Mouse (Mus musculus): Measurements from ENCODE around the gene Sept9. TPM values are rescaled to one million over a fixed set of nuclear protein-coding genes. Genes with fewer than 3 reads are reported as not detected.

Gene Sept9
- total RNA-seq, 2 experiments from 2014 or later, result 114 to 119 TPM

DNA sequence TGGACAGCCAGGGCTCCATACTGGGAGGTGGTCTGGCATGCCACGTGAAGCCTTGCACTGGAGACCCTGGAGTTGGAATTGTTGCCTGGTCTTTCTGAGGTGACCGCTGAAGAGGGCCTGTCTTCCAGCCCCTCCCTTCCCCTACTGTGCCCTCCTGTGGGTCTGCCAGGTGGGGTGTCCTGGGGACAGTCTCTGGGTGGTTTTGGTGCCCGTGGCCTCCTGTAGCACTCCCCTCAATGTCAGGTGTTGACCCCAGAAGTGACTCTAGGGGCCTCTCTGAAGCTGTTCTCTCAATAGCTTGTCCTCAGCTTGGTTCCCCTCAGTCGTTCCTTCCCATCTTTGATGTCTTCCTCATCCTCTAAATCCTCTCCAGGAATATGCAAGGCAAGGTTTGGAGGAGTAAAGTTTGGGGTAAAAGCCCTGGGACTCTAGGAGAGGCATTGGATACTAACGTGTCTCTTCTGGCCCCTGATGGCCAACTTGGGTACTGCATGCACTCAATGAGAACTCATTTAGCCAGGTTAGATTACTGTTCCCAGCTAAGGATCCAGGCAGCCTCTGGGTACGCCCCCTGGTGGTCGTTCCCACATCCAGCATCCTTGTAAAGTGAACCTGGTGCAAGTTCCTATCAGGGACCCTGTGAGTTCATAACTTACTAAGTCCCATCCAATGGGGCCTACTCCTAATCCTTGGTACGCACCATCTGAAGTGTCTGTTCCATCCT lies 158.6 kb downstream of the Sept9 start:
- DNase-seq (ENCODE audit: extremely low spot score in 1 of 2, low spot score in 1 of 2), result peak; percentile 82 to 99

DNA sequence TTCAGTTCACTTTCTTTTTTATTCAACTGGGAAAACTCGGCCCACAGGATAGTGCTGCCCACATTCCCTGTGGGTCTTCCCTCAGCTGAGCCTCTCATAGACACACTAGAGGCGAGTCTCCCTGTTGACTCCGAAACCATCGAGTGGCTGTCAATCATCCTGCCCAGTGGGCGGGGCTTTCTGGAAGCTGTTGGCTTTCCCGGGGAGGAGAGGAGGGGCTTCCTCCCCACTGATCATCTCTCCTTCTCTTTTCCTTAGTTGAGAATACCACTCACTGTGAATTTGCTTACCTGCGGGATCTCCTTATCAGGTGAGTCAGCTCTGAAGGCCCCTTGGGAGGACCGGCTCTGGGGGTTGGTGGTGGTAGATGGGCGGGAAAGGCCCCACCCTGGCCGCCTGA lies 159.7 kb downstream of the Sept9 start:
- no peak for DNase-seq (ENCODE audit: extremely low spot score in 1 of 2, low spot score in 1 of 2)

DNA sequence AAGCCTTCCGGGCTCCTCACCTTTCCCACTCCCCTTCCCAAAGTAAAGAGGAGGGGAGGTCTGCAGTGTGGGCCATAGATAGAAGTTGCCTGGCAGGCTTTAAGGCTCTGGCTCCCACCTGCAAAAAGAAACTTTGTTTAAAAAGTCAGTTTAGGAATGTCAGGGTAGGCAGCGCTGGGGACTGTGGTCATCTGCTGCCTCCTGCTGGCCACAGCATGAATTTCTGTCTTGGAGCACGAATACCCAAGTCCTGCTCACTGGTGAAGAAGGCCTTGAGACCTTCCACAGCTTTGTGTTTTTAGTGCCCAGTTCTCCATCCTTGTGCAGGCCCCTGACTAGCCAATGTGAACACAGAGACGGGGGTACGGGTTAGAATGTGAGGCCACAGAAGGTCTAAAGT lies 160.4 kb downstream of the Sept9 start:
- peak; percentile 42 to 83 for DNase-seq (ENCODE audit: extremely low spot score in 1 of 2, low spot score in 1 of 2)

DNA sequence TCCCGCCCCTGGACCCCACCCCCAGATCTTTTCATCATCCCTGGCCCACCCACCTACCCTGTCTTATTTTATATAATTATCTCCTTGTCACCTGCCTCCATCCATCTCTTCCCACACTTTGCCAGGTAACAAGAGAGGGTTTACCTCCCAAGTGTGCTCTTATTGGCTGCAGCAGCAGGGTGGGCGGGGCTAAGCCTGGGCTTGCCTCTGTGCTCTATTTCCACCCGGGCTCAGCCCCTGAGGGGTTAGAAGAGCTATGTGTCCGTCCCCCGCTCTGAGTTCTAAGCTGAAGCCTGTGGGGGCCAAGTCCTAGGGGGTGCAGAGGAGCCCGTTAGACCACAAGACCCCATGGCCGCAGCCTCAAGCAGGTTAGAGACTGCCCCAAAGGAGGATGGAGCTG lies 161.1 kb downstream of the Sept9 start:
- no peak for DNase-seq (ENCODE audit: extremely low spot score in 1 of 2, low spot score in 1 of 2)

DNA sequence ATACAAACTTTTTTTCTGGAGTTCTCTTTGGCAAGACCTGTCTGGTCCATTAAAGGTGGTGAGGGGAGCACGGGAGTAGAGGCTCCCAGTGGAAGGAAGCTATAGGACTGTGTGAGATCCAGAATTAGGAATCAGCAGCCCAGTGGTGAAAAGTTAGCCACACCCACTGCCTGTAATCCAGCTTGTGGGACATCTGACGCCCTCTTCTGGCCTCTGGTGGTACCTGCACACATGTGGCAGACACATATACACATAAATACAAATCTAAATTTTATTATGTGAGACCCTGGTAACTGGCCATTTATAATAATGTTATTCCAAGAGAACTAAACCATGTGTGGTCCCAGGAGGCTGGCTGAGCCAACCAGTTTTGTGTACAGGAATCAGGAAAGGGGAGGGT lies 162.8 kb downstream of the Sept9 start:
- DNase-seq (ENCODE audit: extremely low spot score in 1 of 2, low spot score in 1 of 2), result no peak

DNA sequence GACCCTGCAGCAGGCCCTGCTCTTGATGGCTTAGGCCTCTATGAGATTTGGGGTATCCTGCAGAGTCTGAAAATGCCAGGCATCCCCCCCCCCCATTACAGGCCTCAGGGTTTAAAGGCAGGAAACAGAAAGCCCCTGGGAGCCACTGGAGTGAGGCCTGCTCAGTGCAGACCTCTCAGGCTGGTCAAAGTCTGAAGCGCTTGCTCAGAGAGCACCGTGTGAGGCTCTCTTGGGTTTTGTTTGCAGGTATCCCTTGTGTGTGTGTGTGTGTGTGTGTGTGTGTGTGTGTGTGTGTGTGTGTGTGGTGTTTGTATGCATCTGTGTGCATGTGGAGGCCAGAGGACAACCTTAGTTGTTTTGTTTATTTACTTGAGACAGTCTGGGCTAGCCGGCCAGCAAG lies 164.5 kb downstream of the Sept9 start:
- no peak for DNase-seq (ENCODE audit: extremely low spot score in 1 of 2, low spot score in 1 of 2)

DNA sequence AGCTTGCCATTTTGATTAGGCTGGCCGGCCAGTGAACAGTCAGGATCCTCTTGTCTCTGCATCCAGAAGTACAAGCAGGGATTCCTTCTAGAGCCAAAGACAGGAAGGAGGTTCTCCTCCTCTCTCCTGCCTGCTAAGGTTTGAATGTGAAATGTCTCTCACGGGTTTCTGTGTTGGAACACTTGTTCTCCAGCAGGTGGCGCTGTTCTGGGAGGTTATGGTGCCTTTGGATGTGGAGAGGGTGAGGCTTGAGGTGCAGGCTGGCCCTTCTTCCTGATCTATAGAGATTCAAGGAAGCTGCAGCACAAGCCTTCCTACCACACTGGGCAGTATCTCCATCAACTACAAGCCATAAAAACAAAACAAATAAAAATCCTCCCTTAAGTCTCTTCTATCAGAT lies 167.0 kb downstream of the Sept9 start:
- peak in 1 of 2 experiments; percentile 53 for DNase-seq (ENCODE audit: extremely low spot score in 1 of 2, low spot score in 1 of 2)

DNA sequence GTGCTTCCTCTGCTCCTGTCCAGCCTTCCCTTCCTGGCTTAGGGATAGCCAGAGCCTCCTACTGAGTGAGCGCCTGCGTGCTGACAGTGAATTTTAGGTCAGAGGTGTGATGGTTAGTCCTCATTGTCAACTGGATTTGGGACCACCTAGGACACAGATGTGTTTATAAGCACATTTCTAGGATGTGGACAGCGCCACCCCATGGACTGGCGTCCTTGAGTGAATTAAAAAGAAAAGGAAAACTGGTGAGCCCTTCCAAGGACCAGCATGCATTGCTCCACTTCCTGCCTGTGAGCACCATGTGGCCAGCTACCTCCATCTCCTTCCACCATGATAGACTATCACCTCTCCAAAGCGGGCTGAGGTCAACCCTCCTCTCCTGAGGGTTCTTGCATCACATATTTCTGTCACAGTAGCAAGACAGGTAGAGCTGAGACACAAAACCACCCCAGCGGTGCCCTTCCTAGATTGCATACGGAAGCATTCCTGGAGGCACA lies 167.4 kb downstream of the Sept9 start:
- DNase-seq (ENCODE audit: extremely low spot score in 1 of 2, low spot score in 1 of 2), result no peak

DNA sequence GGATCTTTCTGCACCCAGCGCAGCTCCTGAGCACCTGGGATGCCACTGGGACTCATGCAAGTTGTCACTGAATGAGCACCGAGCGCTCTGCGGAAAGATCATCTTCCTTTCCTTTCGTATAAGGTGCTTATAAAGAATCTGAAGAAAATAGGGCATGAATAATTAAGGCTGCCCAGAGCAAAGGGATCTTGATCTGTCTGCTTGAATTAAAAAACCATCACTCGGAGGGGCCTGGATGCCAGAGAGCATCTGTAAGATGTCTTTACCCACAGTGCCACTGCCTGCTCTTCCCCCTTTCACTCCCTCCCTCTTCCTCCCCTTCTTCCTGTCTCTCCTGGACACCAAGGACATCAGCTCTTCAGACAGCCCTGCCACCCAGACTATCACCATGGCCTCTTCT lies 168.5 kb downstream of the Sept9 start:
- no peak for DNase-seq (ENCODE audit: extremely low spot score in 1 of 2, low spot score in 1 of 2)

DNA sequence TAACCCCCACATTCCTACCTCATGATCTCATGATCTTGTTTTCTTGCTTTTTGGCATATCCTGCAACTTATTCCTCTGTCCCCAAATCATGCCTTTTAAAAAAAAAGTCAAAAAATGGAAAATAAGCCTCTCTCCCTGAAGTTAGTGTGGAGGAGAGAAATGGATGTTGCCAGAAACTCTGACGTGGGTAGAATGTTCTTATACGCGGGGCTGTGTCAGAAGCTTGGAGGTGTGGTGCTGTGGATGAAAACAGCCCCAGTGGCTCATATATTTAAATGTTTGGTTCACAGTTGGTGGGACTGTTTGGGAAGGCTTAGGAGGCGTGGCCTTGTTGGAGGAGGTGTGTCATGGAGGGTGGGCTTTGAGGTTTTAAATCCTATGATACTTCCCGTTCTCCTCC lies 169.9 kb downstream of the Sept9 start:
- DNase-seq (ENCODE audit: extremely low spot score in 1 of 2, low spot score in 1 of 2), result no peak

DNA sequence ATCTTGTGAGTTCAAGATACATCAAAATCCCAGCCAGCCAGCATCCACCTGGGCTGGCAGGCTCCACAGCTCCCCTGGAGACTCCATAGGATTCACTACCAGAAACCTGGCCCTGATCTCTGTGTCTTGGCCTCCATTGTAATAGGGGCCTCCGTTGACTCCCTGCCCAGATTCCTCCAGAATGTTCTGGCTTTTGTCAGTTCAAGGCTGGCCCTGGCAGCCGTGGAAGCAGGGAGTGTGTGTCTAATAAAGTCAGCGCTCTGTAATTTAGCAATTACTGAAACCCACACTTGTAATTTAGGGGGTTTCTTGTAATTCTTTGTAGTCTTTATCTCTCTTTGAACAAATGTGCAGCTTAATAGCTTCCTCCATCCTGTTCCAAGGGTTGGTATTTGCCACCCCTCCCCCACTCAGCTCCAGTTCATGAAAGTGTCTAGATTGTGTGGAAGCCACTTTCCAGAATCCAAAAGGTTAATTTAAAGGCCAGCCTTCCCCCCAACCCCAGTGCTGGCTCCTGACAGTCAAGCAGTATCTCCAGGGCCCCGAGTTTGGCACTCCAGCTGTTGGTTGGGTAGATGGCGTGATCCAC lies 170.9 kb downstream of the Sept9 start:
- DNase-seq (ENCODE audit: extremely low spot score in 1 of 2, low spot score in 1 of 2), result no peak

DNA sequence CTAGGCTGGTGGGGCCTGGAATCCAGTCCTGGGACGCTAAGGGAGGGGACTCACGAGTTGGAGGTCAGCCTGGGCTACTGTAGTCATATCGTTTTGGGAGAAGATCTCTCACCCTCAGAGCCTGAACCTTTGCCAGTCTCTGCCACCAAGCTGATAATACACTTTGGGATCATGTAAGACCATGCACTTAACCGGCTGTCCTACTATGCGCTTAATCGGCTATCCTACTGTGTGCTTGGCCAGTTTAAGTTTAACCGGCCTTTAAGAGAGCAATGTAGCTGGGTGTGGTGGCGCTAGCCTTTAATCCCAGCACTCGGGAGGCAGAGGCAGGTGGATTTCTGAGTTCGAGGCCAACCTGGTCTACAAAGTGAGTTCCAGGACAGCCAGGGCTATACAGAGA lies 173.1 kb downstream of the Sept9 start:
- no peak for DNase-seq (ENCODE audit: extremely low spot score in 1 of 2, low spot score in 1 of 2)

DNA sequence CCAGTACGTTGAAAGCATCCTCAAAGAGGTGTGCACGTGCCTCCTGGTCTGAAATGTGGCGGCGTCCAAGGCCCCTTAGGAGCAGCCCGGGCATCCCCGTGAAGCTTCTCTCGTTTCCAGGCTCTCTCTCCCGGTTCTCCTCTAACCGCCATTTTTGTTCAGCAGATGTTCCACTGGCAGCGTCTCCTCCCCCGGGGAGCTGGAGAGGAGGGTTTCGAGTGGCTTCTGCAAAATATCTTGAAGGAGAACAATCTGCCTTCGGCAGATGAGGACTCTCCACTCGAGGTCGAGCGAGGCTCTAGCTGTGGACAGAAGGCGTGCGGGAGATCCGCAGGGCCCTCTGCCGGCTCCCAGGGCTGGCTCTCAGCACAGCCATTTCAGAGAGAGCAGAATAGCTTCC lies 173.7 kb downstream of the Sept9 start:
- no peak for DNase-seq (ENCODE audit: extremely low spot score in 1 of 2, low spot score in 1 of 2)

DNA sequence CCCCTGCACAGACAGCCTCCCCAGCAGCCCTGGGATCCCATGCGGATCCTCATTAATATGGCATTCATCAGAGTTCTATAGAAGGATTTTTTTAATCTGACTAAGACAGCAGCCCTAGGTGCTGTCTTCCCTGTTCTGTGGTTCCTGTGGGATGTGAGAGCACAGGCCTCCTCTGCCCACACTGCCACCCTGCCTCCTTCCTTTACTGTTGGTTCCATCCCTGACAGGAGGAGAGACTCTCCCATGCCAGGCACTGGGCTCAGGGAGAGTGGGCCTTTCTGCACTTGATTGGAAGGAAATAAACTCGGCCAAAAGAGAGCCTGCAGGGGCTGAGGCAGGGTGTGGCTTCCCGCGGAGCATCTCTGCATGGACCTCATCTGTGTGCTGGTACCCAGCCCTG lies 174.4 kb downstream of the Sept9 start:
- no peak for DNase-seq (ENCODE audit: extremely low spot score in 1 of 2, low spot score in 1 of 2)

DNA sequence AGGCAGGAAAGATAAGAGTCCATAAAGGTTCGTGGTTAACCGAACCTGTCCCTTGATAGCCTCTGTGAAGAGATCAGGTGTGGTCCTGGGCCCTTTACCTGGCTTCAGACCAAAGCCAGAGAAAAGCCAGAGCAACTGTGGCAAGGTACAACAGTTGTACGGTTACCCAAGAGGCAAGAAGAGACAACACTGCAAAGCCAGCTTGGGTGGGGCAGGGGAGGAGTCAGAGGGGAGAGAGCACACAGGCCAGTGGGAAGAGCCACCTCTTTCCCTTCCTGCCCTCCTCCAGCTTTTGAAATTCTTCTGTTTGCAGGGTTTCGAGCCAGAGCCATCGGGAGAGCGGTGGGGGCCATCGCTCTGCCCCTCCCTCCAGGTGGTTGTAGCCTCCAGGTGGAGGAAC lies 174.8 kb downstream of the Sept9 start:
- no peak for DNase-seq (ENCODE audit: extremely low spot score in 1 of 2, low spot score in 1 of 2)

DNA sequence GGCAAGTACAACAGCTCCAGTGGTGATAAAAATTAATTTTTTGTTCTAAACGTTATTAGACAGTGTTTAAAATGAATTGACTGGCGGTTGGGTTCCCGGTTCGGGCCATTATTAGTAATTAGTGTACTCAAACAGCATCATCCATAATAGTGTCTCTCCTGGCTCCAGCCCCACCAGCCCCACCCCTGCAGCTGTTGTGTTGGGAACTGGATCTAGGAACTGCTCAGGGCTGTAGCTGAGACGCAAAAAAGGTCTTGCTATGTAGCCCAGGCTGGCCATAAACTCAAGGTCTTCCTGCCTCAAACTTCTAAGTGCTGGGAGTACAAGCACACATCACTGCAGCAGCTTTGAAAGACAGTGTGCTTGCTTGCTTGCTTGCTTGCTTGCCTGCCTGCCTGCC lies 180.3 kb downstream of the Sept9 start:
- DNase-seq (ENCODE audit: extremely low spot score in 1 of 2, low spot score in 1 of 2), result no peak

DNA sequence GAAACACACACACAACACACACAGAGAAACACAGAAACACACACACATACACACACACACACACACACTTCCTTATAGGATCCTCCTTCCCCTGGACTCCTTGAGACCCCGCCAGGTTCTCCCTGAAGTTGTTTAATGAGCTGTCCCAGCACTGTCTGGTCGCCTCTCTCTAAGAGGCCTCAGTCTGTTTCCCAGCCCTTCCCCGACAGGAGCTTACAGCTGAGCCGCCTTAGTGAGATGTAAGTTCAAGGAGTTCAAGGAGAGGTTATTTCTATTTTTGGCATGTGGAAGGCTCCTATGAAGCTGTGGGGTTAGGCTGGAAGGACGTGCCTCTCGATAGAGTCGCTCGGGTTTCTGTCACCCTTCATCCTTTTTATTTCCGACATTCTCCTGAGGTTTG lies 184.8 kb downstream of the Sept9 start:
- no peak for DNase-seq (ENCODE audit: extremely low spot score in 1 of 2, low spot score in 1 of 2)

DNA sequence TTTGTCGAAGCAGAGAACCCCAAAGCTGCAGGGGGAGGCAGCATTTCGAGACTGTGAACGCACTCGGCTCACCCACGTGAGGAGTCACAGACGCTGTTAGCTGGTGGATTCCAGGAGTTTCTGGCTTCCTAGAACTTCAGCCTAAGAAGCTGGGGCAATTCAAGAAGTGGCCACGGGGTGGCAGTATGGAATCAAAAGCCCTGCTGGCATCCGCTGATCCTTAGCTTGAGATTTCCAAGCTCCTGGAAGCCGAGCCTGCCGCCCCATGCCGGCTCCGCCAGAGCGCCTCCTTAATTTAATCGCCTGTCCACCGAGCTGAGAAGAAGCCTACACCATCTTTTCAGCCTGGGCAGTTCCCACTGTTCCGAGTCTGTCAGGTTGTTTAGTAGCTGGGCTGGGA lies 185.4 kb downstream of the Sept9 start:
- peak; percentile 95 to 99 for DNase-seq (ENCODE audit: extremely low spot score in 1 of 2, low spot score in 1 of 2)

DNA sequence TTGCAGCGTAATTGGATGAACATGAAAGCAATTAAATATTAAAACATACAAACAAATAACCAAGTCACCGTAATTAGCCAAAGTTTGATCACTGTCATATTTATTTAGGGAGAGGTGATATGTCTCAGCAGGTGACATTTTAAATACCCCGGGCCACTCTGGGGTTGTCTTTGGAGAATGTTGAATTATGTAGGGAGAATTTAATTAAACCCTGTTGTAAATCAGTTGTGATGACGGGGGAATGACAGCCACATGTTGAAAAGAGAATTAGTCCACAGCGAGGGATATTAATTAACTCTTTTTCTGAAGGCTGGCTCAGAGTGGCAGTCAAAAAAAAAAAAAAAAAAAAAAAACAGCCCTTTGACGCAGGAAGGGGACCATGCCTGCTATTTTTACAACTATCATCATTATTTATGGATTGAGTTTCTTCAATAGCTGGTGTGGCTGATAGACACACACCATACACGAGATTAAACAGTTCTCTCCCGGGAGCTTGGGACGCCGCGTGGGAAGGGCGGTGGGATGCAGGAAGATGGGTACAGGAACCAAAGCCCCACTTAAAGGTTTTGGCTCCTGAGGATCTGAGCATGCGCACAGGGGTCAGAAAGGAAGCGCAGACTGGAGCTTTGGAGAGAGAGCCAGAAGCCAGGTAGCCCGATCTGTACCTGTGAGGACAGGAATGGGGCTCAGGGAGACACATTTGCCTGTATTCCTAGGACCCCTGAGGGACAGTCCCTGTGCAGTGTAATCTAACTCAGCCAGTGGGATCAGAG lies 186.1 kb downstream of the Sept9 start:
- DNase-seq (ENCODE audit: extremely low spot score in 1 of 2, low spot score in 1 of 2), result no peak

DNA sequence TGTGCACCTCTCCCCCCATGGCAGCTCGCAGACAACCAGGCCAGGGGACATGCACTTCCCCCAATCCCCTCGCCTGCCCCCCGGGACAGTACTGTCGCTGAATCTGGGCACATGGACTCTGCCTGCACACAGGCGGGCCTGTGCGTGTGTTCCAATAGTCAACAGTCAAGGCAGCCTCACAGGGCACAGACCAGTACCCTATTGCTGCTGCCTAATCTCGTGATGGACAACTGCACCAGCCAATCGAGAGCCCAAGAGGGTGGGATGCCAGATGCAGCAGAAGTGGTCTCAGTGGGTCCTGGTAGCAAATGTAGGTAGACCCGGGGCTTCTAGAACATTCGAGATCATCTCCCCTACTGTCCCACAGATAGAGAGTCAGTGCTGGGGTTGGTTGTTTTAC lies 187.8 kb downstream of the Sept9 start:
- no peak for DNase-seq (ENCODE audit: extremely low spot score in 1 of 2, low spot score in 1 of 2)

DNA sequence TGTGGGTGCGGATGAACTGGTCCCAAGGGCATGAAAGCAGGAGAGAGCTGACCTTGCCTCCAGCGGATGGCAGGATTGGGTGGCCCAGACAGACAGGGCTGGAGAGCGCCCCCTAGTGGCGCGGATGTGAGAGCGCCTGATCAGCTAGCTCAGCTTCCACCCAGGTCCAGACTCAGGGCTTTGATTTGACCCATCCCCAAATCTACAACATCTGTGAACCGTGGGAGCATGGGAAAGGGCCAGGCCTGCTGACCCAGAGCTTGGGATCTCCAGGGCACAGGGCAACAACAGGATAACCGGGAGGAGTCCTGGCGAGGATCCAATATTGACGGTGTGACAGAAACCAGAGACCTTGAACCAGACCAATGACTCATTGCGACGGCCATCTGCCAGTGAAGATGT lies 190.5 kb downstream of the Sept9 start:
- peak in 1 of 2 experiments; percentile 47 for DNase-seq (ENCODE audit: extremely low spot score in 1 of 2, low spot score in 1 of 2)

All from layer of hippocampus, postnatal 25 days (tissue).